Mouse (Mus musculus) G1E (cell line): ENCODE results near the gene Golph3l. TPM values are rescaled to one million over a fixed set of nuclear protein-coding genes. Genes with fewer than 3 reads are reported as not detected.
A peak's percentile ranks its signal among the peaks of the same experiment; 100 is the strongest.

Experiments used
- ATAC-seq: 2 replicates; pipeline ENCODE4 v1.8.0; 2016; ENCODE audit warnings: mild to moderate bottlenecking; ENCODE audit not compliant: insufficient number of reproducible peaks, poor library complexity, low FRiP score, severe bottlenecking; ENCODE audit errors: extremely low read depth
- DNase-seq: peaks from one replicate; pipeline ENCODE4 v3.0.0; 2012; ENCODE audit warnings: low spot score
- H3K27me3 ChIP-seq: 2 replicates; pipeline ENCODE4 v1.6.1; 2012; ENCODE audit warnings: mild to moderate bottlenecking, low read length, inconsistent platforms; ENCODE audit not compliant: insufficient read depth
- H3K36me3 ChIP-seq: replicated peaks from 2 replicates; pipeline ENCODE3; 2012; ENCODE audit warnings: mild to moderate bottlenecking, inconsistent platforms
- H3K4me1 ChIP-seq: 2 replicates; pipeline ENCODE4 v1.6.1; 2012; ENCODE audit warnings: low read depth, low read length, inconsistent platforms, mixed read lengths; ENCODE audit not compliant: insufficient read depth
- H3K4me3 ChIP-seq: 2 replicates; pipeline ENCODE4 v1.5.1; 2012; ENCODE audit warnings: low read depth, mild to moderate bottlenecking, inconsistent platforms, low read length, moderate library complexity, mixed read lengths
- H3K9me3 ChIP-seq: replicated peaks from 2 replicates; pipeline ENCODE4 v1.6.1; 2012; ENCODE audit warnings: inconsistent platforms
- CTCF ChIP-seq: IDR thresholded peaks from 2 replicates; pipeline ENCODE4 v1.5.1; 2012; ENCODE audit warnings: low read depth, low read length, inconsistent platforms, mixed read lengths
- GATA1 ChIP-seq: IDR thresholded peaks from 2 replicates; pipeline ENCODE4 v1.6.1; 2012; ENCODE audit warnings: borderline replicate concordance, low read length, inconsistent platforms, mixed read lengths
- GATA2 ChIP-seq: IDR thresholded peaks from 2 replicates; pipeline ENCODE4 v1.6.1; 2012; ENCODE audit warnings: low read depth, low read length, inconsistent platforms, borderline replicate concordance
- POLR2AphosphoS5 ChIP-seq: IDR thresholded peaks from 2 replicates; pipeline ENCODE4 v1.6.1; 2012; ENCODE audit warnings: low read depth, low read length, inconsistent platforms; ENCODE audit not compliant: insufficient replicate concordance
- TAL1 ChIP-seq: conservative IDR thresholded peaks from 2 replicates; pipeline ENCODE4 v1.6.1; 2012; ENCODE audit warnings: low read depth, low read length, inconsistent platforms, mixed read lengths
- polyA plus RNA-seq: library from polyadenylated mRNA; stranded (reverse); fragments of >175 nt; gene quantifications from 2 replicates; pipeline ENCODE4 v1.2.3, GENCODE M21; 2012
- total RNA-seq, 2 experiments: library from RNA; stranded (forward) in 1 of 2; stranded (reverse) in 1 of 2; fragments of 200-1000 nt in 1 of 2; fragments of >200 nt in 1 of 2; fragmentation: Nextera tagmentation in 1 of 2; gene quantifications; 2 replicates each; pipeline ENCODE4 v1.2.3; 2014 to 2017

Gene Golph3l
- total and polyA plus RNA-seq, 3 experiments: 2.3 to 117 (median 79.0) TPM

- no peaks in the 10 kb centered on the region for H3K9me3 ChIP-seq
- peak; percentile 44; the same call in 1 of the 2 replicates for TF ChIP-seq TAL1
- no peak for TF ChIP-seq GATA2
- peaks cover 23% of the 10 kb centered on the region for H3K36me3 ChIP-seq
- peak; percentile 84 for ATAC-seq
- H3K27me3 ChIP-seq: no peaks in the 10 kb centered on the region
- peak; percentile 78 for DNase-seq
- H3K4me1 ChIP-seq: peaks cover 53% of the 10 kb centered on the region
- H3K4me3 ChIP-seq: no peak overlapping the region; the same call in 1 of the 2 replicates
Measured at GRCm38 (mm10) chr3:95645313-95646235, 56.8 kb downstream of the Golph3l start.

GRCm38 (mm10) chr3:95648016-95648415 lies 59.3 kb downstream of the Golph3l start:
- peaks cover 62% of the 10 kb centered on the region for H3K4me1 ChIP-seq
- H3K36me3 ChIP-seq: peaks cover 8% of the 10 kb centered on the region
- no peak overlapping the region for H3K4me3 ChIP-seq
- H3K27me3 ChIP-seq: no peaks in the 10 kb centered on the region
- TF ChIP-seq GATA1 (no peak), POLR2AphosphoS5 (no peak), GATA2 (no peak), CTCF (no peak), TAL1 (no peak)
- DNase-seq (no peak), ATAC-seq (no peak)
- no peaks in the 10 kb centered on the region for H3K9me3 ChIP-seq

DNA sequence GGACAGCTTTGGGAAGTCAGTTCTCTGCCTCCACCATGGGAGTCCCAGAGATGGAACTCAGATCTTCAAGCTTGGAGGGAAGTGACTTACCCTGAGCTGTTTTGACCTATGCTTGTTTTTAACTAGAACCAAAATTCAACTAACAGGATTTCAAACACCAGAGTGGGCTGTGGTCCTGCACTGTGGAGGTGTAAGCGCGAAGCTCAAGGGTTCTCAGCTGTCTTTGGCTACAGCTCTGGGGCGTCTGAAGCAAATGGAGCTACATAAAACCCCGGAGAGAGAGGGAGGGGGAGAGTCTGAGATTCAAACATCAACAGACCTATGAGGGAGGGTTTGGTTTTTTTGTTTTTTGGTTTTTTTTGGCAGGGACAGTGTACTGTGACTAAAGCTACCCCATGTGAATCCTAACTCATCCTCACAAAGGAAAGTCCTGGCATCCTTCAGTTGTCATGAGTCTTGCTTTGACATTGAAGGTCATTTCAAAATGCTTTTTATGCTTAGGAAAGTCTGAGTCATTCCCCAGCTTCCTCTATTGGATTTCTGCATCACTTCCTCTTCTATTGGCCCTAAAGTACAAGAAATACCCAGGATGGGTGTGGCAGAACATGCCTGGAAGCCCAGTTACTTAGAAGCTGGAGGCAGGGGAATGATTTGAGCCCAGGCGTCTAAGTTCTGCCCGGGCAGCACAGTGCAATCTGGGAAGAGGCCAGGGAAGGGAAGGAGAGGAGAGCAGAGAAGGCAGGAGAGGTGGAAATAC lies 61.7 kb downstream of the Golph3l start:
- Histone ChIP-seq H3K4me1 (peaks cover 46% of the 10 kb centered on the region), H3K27me3 (no peaks in the 10 kb centered on the region), H3K9me3 (no peaks in the 10 kb centered on the region), H3K4me3 (peak overlapping the region; percentile 11; the same call in 1 of the 2 replicates), H3K36me3 (peaks cover 9% of the 10 kb centered on the region)
- TF ChIP-seq POLR2AphosphoS5 (no peak), GATA1 (no peak), CTCF (no peak), TAL1 (no peak), GATA2 (no peak)
- ATAC-seq (peak; percentile 64; the same call in 1 of the 2 replicates), DNase-seq (no peak)

DNA sequence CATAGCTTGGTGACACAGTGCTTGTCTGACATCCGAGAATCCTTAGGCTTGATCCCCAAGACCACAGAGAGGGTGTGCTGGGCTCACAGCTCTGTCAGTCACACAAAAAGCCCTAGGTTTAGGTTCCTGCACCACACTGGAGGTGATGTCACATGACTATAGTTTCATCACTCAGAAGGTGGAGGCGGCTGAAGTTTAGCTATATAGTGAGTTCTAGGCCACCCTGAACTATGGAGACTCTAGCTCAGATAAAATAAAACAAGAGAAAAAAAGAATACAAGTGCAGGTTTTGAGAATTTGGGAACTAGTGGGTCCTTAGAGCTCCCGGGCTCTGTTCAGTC lies 62.3 kb downstream of the Golph3l start:
- no peaks in the 10 kb centered on the region for H3K27me3 ChIP-seq
- TF ChIP-seq TAL1 (no peak), GATA1 (no peak), POLR2AphosphoS5 (no peak), GATA2 (no peak), CTCF (no peak)
- DNase-seq: no peak
- no peaks in the 10 kb centered on the region for H3K9me3 ChIP-seq
- peaks cover 45% of the 10 kb centered on the region for H3K4me1 ChIP-seq
- H3K4me3 ChIP-seq: peak overlapping the region; percentile 11; the same call in 1 of the 2 replicates
- ATAC-seq: no peak
- H3K36me3 ChIP-seq: peaks cover 11% of the 10 kb centered on the region

DNA sequence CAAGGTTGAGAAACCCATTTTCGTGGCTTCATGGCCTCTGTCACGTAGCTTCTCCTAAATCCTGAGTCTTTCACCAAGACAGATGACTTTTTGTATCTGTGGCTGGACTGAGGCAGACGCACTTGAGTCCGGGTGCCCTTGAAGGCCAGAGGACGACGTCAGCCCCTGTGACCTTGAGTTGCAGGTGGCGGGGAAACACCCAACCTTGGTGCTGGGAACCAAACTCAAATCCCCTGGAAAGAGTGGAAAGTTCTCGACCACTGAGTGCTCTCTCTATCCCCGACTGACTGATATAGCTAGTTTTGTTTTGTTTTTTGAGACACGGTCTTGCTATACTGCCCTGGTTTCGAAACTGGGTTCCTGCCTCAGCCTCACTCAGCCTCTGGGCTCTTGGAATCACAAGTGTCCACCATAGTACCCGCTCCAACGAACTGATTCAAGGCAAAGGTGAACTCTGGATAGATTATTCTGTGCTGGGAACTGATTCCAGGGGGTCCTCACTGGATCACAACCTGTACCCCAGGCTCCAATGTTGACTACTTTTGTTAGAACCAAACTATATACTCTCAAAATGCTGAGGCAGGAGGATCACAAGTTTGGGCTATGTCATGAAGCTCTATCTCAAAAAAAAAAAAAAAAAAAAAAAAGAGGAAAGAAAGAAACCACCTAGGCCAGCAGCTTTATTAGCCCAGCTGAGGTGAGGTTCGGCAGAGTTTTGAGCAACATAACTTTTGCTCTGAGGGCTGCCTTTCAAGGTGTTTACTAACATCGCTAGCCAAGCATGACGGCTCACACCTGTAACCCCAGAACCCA lies 62.9 kb downstream of the Golph3l start:
- no peaks in the 10 kb centered on the region for H3K27me3 ChIP-seq
- DNase-seq: no peak

More for the DNA sequence above, 62.9 kb downstream of the Golph3l start:
- peaks cover 13% of the 10 kb centered on the region for H3K36me3 ChIP-seq
- ATAC-seq: no peak
- H3K4me1 ChIP-seq: peaks cover 42% of the 10 kb centered on the region
- H3K9me3 ChIP-seq: no peaks in the 10 kb centered on the region
- no peak overlapping the region for H3K4me3 ChIP-seq
- no peak for TF ChIP-seq GATA1
- TF ChIP-seq POLR2AphosphoS5: no peak
- TF ChIP-seq GATA2: no peak
- no peak for TF ChIP-seq TAL1
- no peak for TF ChIP-seq CTCF
